Mouse (Mus musculus) intestine, postnatal 0 days (tissue): ENCODE results near the gene Lrrn2. TPM values are rescaled to one million over a fixed set of nuclear protein-coding genes. Genes with fewer than 3 reads are reported as not detected.
"Not testable (repeated sequence)": the region's sequence is repeated elsewhere in the genome, so short reads cannot be mapped to it uniquely, and the experiment has no call there.

ENCODE experiments used
- ATAC-seq: fragments of 200-750 bp; cut with Nextera tagmentation; 2 replicates; pipeline ENCODE4 v1.8.0; 2017; ENCODE audit warnings: mild to moderate bottlenecking, moderate TSS enrichment, moderate library complexity
- H3K27ac ChIP-seq: fragments of 300-500 bp; sonication (generic); 2 replicates; pipeline ENCODE4 v1.5.1; 2014; ENCODE audit warnings: mild to moderate bottlenecking, low read depth, low read length, moderate library complexity
- H3K27me3 ChIP-seq: fragments of 300-500 bp; sonication (generic); replicated peaks from 2 replicates; pipeline ENCODE4 v1.6.1; 2014; ENCODE audit warnings: low read length, mixed read lengths; ENCODE audit not compliant: control insufficient read depth, insufficient read depth
- H3K36me3 ChIP-seq: fragments of 300-500 bp; sonication (generic); 2 replicates; pipeline ENCODE4 v1.6.1; 2014; ENCODE audit warnings: mild to moderate bottlenecking, moderate library complexity; ENCODE audit not compliant: control insufficient read depth, insufficient read depth
- H3K4me1 ChIP-seq: fragments of 300-500 bp; sonication (generic); replicated peaks from 2 replicates; pipeline ENCODE4 v1.6.1; 2014; ENCODE audit warnings: antibody characterized with exemption, low read length, mixed read lengths; ENCODE audit not compliant: control insufficient read depth, insufficient read depth
- H3K4me2 ChIP-seq: fragments of 300-500 bp; sonication (generic); replicated peaks from 2 replicates; pipeline ENCODE4 v1.6.1; 2014; ENCODE audit warnings: low read depth, mild to moderate bottlenecking, moderate library complexity
- H3K4me3 ChIP-seq: fragments of 300-500 bp; sonication (generic); 2 replicates; pipeline ENCODE4 v1.5.1; 2014; ENCODE audit warnings: low read depth, low read length
- H3K9ac ChIP-seq: fragments of 300-500 bp; sonication (generic); 2 replicates; pipeline ENCODE4 v1.6.1; 2014; ENCODE audit warnings: mild to moderate bottlenecking, low read depth, low read length
- H3K9me3 ChIP-seq: fragments of 300-500 bp; sonication (generic); 2 replicates; pipeline ENCODE4 v1.6.1; 2016; ENCODE audit warnings: mixed run types; ENCODE audit not compliant: control insufficient read depth
- CTCF ChIP-seq: sonication (generic); IDR thresholded peaks from 2 replicates; pipeline ENCODE4 v1.5.1; 2016; ENCODE audit warnings: low read depth, mild to moderate bottlenecking, control low read depth, antibody characterized with exemption, moderate library complexity
- WGBS: fragments of 180-500 bp; shearing (Covaris S2); extraction: QIAGEN DNeasy Blood & Tissue Kit; methylation state at CpG from one replicate; pipeline ENCODE4 v1.1.7; 2014; 5-methylcytosine and 5-hydroxymethylcytosine counted together
- microRNA-seq: library from miRNA; unstranded; fragments of <30 nt; microRNA quantifications from one replicate; pipeline ENCODE4, GENCODE M21; 2016
- polyA plus RNA-seq: library from polyadenylated mRNA; unstranded; fragments of >200 nt; fragmentation: Nextera tagmentation; extraction: Ambion mirVana; gene quantifications from 2 replicates; pipeline ENCODE4 v1.2.1, GENCODE M21; 2015

Lrrn2 gene
- polyA plus RNA-seq, 1 experiment from 2014 or later = 2.3 TPM

- no peak overlapping the region for H3K9ac ChIP-seq
- no peaks in the 10 kb centered on the region for H3K9me3 ChIP-seq
- 59% methylated on average over 7 of the region's 7 CpGs for WGBS
- peak; percentile 75 for TF ChIP-seq CTCF
- H3K27me3 ChIP-seq = no peaks in the 10 kb centered on the region
- no peak for ATAC-seq
- H3K4me3 ChIP-seq = no peak overlapping the region
- H3K4me2 ChIP-seq = no peak overlapping the region
- peaks cover 43% of the 10 kb centered on the region for H3K36me3 ChIP-seq
- H3K27ac ChIP-seq = no peak overlapping the region
- H3K4me1 ChIP-seq = no peaks in the 10 kb centered on the region
These were observed 102.7 kb downstream of the Lrrn2 start for GRCm38 (mm10) chr1:132982728-132983127.

- not testable (repeated sequence) for ATAC-seq
These were observed 108.7 kb downstream of the Lrrn2 start for GRCm38 (mm10) chr1:132988556-132989459.

More at GRCm38 (mm10) chr1:132988556-132989459, 108.7 kb downstream of the Lrrn2 start:
- H3K9ac ChIP-seq, H3K27ac ChIP-seq, H3K27me3 ChIP-seq, H3K9me3 ChIP-seq, H3K4me1 ChIP-seq, H3K4me2 ChIP-seq, H3K4me3 ChIP-seq: not testable (repeated sequence)
- peaks cover 51% of the 10 kb centered on the region for H3K36me3 ChIP-seq
- 64% methylated on average over 12 of the region's 12 CpGs for WGBS

Small RNA genes within 50 kb of the gene (microRNA-seq; reads per million reads assigned to microRNA genes)
- not detected for gene Gm44300

Other genes with a start within 250 kb of the Lrrn2 start
- gene Nfasc, start 138.5 kb upstream of the Lrrn2 start, polyA plus RNA-seq = 0.83 and 1.1 TPM in 2 replicates
- gene Mdm4, start 150.3 kb downstream of the Lrrn2 start, polyA plus RNA-seq = 10.0 and 13.1 TPM in 2 replicates
- 3.1 TPM in 2 replicates for gene Pik3c2b, start 165.4 kb downstream of the Lrrn2 start, polyA plus RNA-seq